Mouse (Mus musculus) liver, embryonic 14.5 days (tissue): Measurements from ENCODE around the gene Gucd1.
"Not testable (repeated sequence)": the region's sequence is repeated elsewhere in the genome, so short reads cannot be mapped to it uniquely, and the experiment has no call there.

Experiments used
- CTCF ChIP-seq: IDR thresholded peaks from 2 replicates; pipeline ENCODE4 v1.5.1; 2016; ENCODE audit warnings: antibody characterized with exemption, low read depth, control low read depth
- EP300 ChIP-seq: IDR thresholded peaks from 2 replicates; pipeline ENCODE4 v1.6.1; 2016; ENCODE audit warnings: antibody characterized with exemption, low read depth

DNA sequence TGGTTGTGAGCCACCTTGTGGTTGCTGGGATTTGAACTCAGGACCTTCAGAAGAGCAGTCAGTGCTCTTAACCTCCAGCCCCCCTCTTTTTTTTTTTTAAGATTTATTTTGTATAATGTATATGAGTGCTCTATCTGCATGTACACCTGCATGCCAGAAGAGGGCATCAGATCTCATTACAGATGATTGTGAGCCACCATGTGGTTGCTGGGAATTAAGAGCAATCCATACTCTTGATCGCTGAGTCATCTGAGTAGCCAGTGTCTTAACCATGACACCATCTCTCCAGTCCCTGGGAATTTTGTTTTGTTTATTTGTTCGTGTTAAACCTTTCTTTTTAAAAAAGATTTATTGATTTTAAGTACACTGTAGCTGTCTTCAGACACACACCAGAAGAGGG is 49.0 kb upstream of the Gucd1 start:
- not testable (repeated sequence) for TF ChIP-seq CTCF, EP300
